Mouse (Mus musculus) heart, embryonic 14.5 days (tissue): ENCODE results near the gene Syne3. TPM values are rescaled to one million over a fixed set of nuclear protein-coding genes. Genes with fewer than 3 reads are reported as not detected.

ENCODE experiments used
- ATAC-seq: fragments of 200-750 bp; cut with Nextera tagmentation; 2 replicates; pipeline ENCODE4 v1.8.0; 2017; ENCODE audit warnings: low read depth, moderate TSS enrichment; ENCODE audit not compliant: insufficient number of reproducible peaks, insufficient read depth, low FRiP score
- H3K27ac ChIP-seq, 2 experiments: fragments of 200-500 bp in 1 of 2; fragments of 300-500 bp in 1 of 2; sonication (generic) in 1 of 2; replicated peaks in 1 of 2; 2 replicates each; pipeline ENCODE4 v1.5.1; 2012 to 2014; ENCODE audit warnings: low read depth in 2 of 2, low read length in 2 of 2, control low read depth in 1 of 2, mild to moderate bottlenecking in 1 of 2, mixed read lengths in 1 of 2; ENCODE audit not compliant: control insufficient read depth in 1 of 2, insufficient read depth in 1 of 2
- H3K27me3 ChIP-seq: fragments of 300-500 bp; sonication (generic); 2 replicates; pipeline ENCODE4 v1.6.1; 2014; ENCODE audit warnings: mild to moderate bottlenecking, low read length, control low read depth; ENCODE audit not compliant: control insufficient read depth, insufficient read depth
- H3K36me3 ChIP-seq: fragments of 300-500 bp; sonication (generic); 2 replicates; pipeline ENCODE4 v1.6.1; 2014; ENCODE audit warnings: mild to moderate bottlenecking, control low read depth, low read length, mixed read lengths; ENCODE audit not compliant: control insufficient read depth, insufficient read depth
- H3K4me1 ChIP-seq, 2 experiments: fragments of 200-500 bp in 1 of 2; fragments of 300-500 bp in 1 of 2; sonication (generic) in 1 of 2; 2 replicates each; pipeline ENCODE4 v1.6.1; 2012 to 2014; ENCODE audit warnings: low read length in 2 of 2, control low read depth in 1 of 2, mixed read lengths in 1 of 2; ENCODE audit not compliant: control insufficient read depth in 2 of 2, insufficient read depth in 2 of 2
- H3K4me2 ChIP-seq: fragments of 300-500 bp; sonication (generic); 2 replicates; pipeline ENCODE4 v1.6.1; 2014; ENCODE audit warnings: mild to moderate bottlenecking, low read length
- H3K4me3 ChIP-seq, 2 experiments: fragments of 200-500 bp in 1 of 2; fragments of 300-500 bp in 1 of 2; sonication (generic) in 1 of 2; 2 replicates each; pipeline ENCODE4 v1.5.1; 2012 to 2014; ENCODE audit warnings: low read length in 2 of 2, mild to moderate bottlenecking in 2 of 2, control low read depth in 1 of 2, low read depth in 1 of 2, moderate library complexity in 1 of 2; ENCODE audit not compliant: control insufficient read depth in 1 of 2, insufficient read depth in 1 of 2
- H3K9ac ChIP-seq: fragments of 300-500 bp; sonication (generic); 2 replicates; pipeline ENCODE4 v1.6.1; 2014; ENCODE audit warnings: mild to moderate bottlenecking, low read length
- H3K9me3 ChIP-seq: fragments of 300-500 bp; sonication (generic); 2 replicates; pipeline ENCODE4 v1.6.1; 2016; ENCODE audit warnings: low read length, control low read depth; ENCODE audit not compliant: control insufficient read depth
- WGBS: fragments of 180-500 bp; shearing (Covaris S2); extraction: QIAGEN DNeasy Blood & Tissue Kit; methylation state at CpG from one replicate; pipeline ENCODE4 v1.1.7; 2014; 5-methylcytosine and 5-hydroxymethylcytosine counted together
- polyA plus RNA-seq: library from polyadenylated mRNA; unstranded; fragments of >200 nt; fragmentation: Nextera tagmentation; extraction: Ambion mirVana; gene quantifications from 2 replicates; pipeline ENCODE4 v1.2.1, GENCODE M21; 2014

Syne3 gene
- polyA plus RNA-seq, 1 experiment from 2014 or later = 0.93 TPM

DNA sequence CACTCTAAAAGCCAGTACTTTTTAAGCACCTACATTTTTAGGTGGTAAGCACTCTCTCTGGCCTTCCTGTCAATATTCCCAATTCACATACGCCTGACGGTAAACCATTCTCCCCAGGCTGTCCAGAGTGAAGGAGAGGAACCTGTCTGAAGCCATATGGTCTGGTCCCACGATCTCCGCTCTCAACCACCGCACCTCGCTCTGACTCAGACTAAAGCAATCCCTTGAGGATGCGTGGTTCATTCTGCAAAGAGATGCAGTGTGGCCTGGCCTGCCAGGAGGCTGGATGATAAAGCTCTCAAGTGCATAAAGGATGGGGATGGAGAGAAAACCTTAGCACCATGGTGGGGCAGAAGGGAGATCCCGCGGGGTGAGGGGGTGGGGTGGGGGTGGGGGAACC lies 49.6 kb downstream of the Syne3 start:
- H3K4me3 ChIP-seq = no peak overlapping the region
- H3K4me2 ChIP-seq = no peak overlapping the region
- no peaks in the 10 kb centered on the region for H3K36me3 ChIP-seq
- no peak overlapping the region for H3K27ac ChIP-seq
- H3K27me3 ChIP-seq = 0 out of 2 replicates have a peak, but pooled peaks cover 3% of the 10 kb centered on the region
- ATAC-seq = no peak
- 54% methylated on average over 9 of the region's 9 CpGs for WGBS
- no peaks in the 10 kb centered on the region for H3K4me1 ChIP-seq
- H3K9me3 ChIP-seq = no peaks in the 10 kb centered on the region
- no peak overlapping the region for H3K9ac ChIP-seq

DNA sequence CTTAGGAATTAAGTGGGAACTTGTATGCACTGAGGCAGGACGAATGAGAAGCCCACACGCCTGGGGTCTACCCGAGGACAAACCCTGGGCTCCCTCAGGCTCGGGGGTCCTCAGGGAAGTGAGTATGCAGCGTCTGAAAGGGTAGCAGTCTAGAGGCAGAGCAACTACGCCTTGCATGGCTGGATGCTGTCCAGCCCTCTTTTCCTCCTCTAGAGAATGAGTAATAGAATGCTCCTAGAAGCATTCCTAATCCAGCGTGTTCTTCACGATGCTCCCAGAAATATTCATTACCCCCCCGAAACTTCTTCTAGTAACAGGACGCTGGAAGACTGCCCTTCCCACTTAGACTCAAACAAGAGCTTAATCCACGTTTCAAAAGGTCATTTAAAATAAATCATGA lies 51.3 kb downstream of the Syne3 start:
- Histone ChIP-seq H3K9ac (no peak overlapping the region), H3K27ac (no peak overlapping the region), H3K4me2 (no peak overlapping the region), H3K4me3 (no peak overlapping the region), H3K36me3 (no peaks in the 10 kb centered on the region), H3K27me3 (0 out of 2 replicates have a peak, but pooled peaks cover 3% of the 10 kb centered on the region), H3K4me1 (no peaks in the 10 kb centered on the region), H3K9me3 (no peaks in the 10 kb centered on the region)
- no peak for ATAC-seq
- 79% methylated on average over 11 of the region's 11 CpGs for WGBS

DNA sequence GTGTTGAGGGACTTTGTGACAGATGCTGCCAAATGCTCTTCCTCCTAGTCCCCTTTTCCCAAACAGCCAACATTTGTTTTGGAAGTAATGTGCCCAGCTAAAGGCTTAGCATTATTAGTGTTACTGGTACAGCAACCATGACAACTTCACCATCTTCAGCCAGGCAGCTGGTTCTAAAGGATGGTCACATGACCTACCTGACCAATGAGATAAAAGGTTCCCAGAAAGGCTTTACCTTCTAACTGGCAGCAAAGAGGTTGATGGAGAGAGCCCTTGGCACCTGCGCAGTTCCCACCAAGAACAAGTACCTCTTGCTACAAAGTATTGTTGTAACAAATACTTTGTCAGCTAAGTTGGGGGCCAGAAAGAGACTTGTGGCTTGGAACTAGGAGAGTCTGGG lies 52.4 kb downstream of the Syne3 start:
- no peak for ATAC-seq
- no peak overlapping the region for H3K4me2 ChIP-seq
- no peaks in the 10 kb centered on the region for H3K9me3 ChIP-seq
- no peak overlapping the region for H3K4me3 ChIP-seq
- H3K36me3 ChIP-seq = no peaks in the 10 kb centered on the region
- WGBS = 83% methylated on average over 1 of the region's 1 CpGs
- H3K4me1 ChIP-seq = no peaks in the 10 kb centered on the region
- H3K27me3 ChIP-seq = 0 out of 2 replicates have a peak, but pooled peaks cover 3% of the 10 kb centered on the region
- no peak overlapping the region for H3K9ac ChIP-seq
- H3K27ac ChIP-seq = no peak overlapping the region

DNA sequence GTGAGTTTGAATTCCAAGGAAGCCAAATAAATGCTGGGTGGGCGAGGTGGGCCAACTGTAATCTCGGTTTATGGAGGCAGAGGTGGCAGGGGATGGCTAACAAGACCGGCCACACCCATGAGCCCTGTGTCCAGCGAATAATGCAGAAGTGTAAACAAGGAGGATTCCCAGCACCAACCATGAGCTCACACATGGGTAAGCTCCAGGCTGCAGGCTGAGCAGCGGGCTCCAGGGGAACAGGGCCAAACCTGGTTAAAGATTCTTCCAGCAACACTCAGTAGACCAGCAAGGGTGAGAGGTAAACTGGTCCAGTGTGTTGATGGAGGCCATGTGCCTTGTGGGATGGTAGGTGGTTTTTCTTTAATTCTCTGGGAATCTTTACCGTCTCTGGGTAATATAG lies 53.2 kb downstream of the Syne3 start:
- Histone ChIP-seq H3K4me2 (no peak overlapping the region), H3K27me3 (0 out of 2 replicates have a peak, but pooled peaks cover 3% of the 10 kb centered on the region), H3K36me3 (no peaks in the 10 kb centered on the region), H3K9me3 (no peaks in the 10 kb centered on the region), H3K27ac (no peak overlapping the region), H3K4me3 (no peak overlapping the region), H3K9ac (no peak overlapping the region), H3K4me1 (no peaks in the 10 kb centered on the region)
- 74% methylated on average over 6 of the region's 6 CpGs for WGBS
- ATAC-seq = no peak

DNA sequence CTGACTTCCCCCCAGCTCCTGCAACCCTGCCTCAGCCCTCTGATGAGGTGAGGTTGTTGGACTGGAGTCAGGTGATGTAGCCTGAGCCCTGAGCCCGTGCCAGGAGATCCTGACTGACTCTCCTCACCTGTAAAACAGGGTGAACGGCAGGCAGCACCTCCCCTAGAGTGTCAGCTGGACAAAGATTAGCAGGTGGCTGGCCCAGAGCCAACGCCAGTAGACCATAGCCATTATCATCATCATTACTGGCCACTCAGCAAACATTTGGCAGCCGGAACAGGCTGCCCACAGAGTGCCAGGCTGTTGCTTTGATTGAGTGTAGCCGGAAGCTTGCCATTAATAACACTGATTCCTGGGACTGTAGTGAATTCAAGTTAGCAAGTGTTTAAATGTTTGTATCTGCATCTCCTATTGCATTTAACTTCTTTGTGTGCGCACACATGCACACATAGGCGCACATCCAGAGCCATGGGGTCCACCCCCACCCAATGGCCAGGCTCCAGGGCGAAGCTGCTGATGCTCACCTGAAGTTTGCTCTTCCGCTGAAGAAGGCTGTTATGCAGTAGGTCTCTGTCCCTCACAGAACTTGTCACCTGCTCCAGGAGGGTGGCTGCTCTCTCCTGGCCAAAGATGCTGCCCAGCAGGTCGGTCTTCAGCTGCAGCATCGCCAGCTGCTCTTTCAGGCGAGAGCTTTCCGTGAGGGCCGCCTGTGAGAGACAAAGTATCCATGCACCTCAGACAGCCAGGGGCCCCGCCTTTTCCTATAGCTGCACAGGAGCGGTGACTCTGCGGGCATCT lies 54.4 kb downstream of the Syne3 start:
- Histone ChIP-seq H3K9me3 (no peaks in the 10 kb centered on the region), H3K27ac (no peak overlapping the region), H3K27me3 (0 out of 2 replicates have a peak, but pooled peaks cover 3% of the 10 kb centered on the region), H3K4me2 (no peak overlapping the region), H3K4me3 (no peak overlapping the region), H3K4me1 (no peaks in the 10 kb centered on the region), H3K9ac (no peak overlapping the region), H3K36me3 (no peaks in the 10 kb centered on the region)
- ATAC-seq = no peak
- 54% methylated on average over 17 of the region's 17 CpGs for WGBS

DNA sequence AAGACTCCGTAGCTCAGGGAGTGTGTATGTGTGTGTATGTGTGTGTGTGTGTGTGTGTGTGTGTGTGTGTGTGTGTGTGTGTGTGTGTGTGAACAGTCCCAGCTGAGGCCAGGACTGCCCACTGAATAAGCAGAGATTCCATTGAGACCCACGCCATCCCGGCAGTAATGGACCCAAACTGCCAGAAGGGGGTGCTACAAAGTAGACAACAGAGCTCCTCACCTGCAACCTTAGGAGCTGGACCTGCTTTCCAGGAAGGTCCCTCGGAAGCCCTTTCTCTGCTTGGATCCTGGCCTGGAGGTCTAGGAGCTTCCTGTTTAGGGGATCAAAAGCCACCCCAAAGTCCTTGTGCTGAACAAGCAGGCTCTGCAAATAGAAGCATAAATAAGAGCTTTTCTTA lies 55.7 kb downstream of the Syne3 start:
- ATAC-seq = no peak
- H3K4me3 ChIP-seq = no peak overlapping the region
- no peaks in the 10 kb centered on the region for H3K36me3 ChIP-seq
- 17% methylated on average over 4 of the region's 4 CpGs for WGBS
- H3K9ac ChIP-seq = no peak overlapping the region
- H3K27ac ChIP-seq = no peak overlapping the region
- no peaks in the 10 kb centered on the region for H3K9me3 ChIP-seq
- no peak overlapping the region for H3K4me2 ChIP-seq
- H3K27me3 ChIP-seq = 0 out of 2 replicates have a peak, but pooled peaks cover 3% of the 10 kb centered on the region
- no peaks in the 10 kb centered on the region for H3K4me1 ChIP-seq

DNA sequence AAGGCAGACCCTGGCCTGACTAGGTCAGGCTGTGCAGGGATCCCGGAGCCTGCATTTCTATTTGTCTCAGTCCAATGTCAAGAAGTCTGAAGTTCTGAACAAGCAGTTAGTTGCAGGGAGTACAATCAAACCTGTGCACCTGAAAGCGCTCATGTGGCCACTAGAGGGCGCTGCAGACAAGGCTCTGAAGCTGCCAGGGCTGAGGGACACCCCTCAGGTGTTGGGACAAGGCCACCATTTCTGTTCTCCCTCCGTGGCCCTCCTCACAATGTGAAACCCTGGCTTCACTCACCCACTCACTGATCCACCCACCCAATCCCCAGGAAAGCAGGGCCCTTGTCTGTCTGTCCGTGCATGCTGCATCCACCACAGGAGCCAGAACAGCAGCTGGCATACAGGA lies 57.2 kb downstream of the Syne3 start:
- Histone ChIP-seq H3K9ac (no peak overlapping the region), H3K4me1 (no peaks in the 10 kb centered on the region), H3K4me2 (no peak overlapping the region), H3K4me3 (no peak overlapping the region), H3K36me3 (no peaks in the 10 kb centered on the region), H3K27ac (no peak overlapping the region), H3K9me3 (no peaks in the 10 kb centered on the region), H3K27me3 (no peaks in the 10 kb centered on the region)
- 13% methylated on average over 5 of the region's 5 CpGs for WGBS
- no peak for ATAC-seq

DNA sequence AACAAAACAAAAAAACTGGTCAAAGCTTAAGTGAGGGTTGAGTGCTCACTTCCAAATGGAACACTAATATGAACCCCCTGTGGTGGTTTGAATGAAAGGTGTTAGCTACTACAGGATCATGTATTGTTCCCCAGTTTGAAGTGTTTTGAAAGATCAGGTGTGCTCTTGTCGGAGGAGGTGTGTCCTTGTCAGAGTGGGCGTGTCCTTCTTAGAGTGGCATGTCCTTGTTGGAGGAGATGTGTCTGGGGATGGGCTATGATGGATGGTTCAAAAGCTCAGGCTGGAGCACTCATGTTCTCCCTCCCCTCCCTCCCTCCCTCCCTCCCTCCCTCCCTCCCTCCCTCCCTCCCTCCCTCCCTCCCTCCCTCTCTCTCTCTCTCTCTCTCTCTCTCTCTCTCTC lies 61.7 kb downstream of the Syne3 start:
- Histone ChIP-seq H3K27ac (no peak overlapping the region), H3K4me3 (no peak overlapping the region)
- no peak for ATAC-seq

More for the DNA sequence above, 61.7 kb downstream of the Syne3 start:
- H3K27me3 ChIP-seq = no peaks in the 10 kb centered on the region
- WGBS = 59% methylated on average over 2 of the region's 2 CpGs
- H3K36me3 ChIP-seq = no peaks in the 10 kb centered on the region
- H3K4me1 ChIP-seq = no peaks in the 10 kb centered on the region
- no peak overlapping the region for H3K4me2 ChIP-seq
- no peaks in the 10 kb centered on the region for H3K9me3 ChIP-seq
- H3K9ac ChIP-seq = no peak overlapping the region
